Mouse (Mus musculus): Measurements from ENCODE around the gene Gm7271. TPM values are rescaled to one million over a fixed set of nuclear protein-coding genes. Genes with fewer than 3 reads are reported as not detected.
A peak's percentile ranks its signal among the peaks of the same experiment; 100 is the strongest.

The Gm7271 gene
- polyA plus RNA-seq, 1 experiment: not detected

- Histone ChIP-seq H3K36me3 (ENCODE audit: control insufficient read depth, insufficient read depth) (peaks cover 5% of the 10 kb centered on the region), H3K4me3 (no peak overlapping the region), H3K27me3 (ENCODE audit: control insufficient read depth, insufficient read depth, insufficient read length) (no peaks in the 10 kb centered on the region), H3K79me2 (ENCODE audit: control insufficient read depth, insufficient read depth) (peaks cover 17% of the 10 kb centered on the region), H3K4me2 (ENCODE audit: low read depth) (peak overlapping the region; percentile 8), H3ac (ENCODE audit: control insufficient read depth, insufficient read length) (no peak overlapping the region)
- TF ChIP-seq MYOD1 (IDR thresholded peaks at IDR 0.05; ENCODE audit: control insufficient read depth in 1 of 3, insufficient read length in 2 of 3, low read depth in 2 of 3) (peak in 2 of 3 experiments; percentile 33 to 67), USF1 (IDR thresholded peaks at IDR 0.05; ENCODE audit: low read depth) (no peak), POLR2A (IDR thresholded peaks at IDR 0.05; ENCODE audit: insufficient read length, low read depth) (no peak), TCF3 (IDR thresholded peaks at IDR 0.05; ENCODE audit: insufficient read length, low read depth) (no peak), REST (IDR thresholded peaks at IDR 0.05; ENCODE audit: insufficient read depth, insufficient read length) (no peak), MAX (IDR thresholded peaks at IDR 0.05; ENCODE audit: low read depth) (no peak), TCF12 (IDR thresholded peaks at IDR 0.05; ENCODE audit: insufficient read depth, poor library complexity, severe bottlenecking) (no peak)
These were observed 49.3 kb downstream of the Gm7271 start for GRCm38 (mm10) chr5:76533186-76533585.

GRCm38 (mm10) chr5:76536231-76536630, 52.4 kb downstream of the Gm7271 start:
- peaks cover 5% of the 10 kb centered on the region for H3K36me3 ChIP-seq (ENCODE audit: control insufficient read depth, insufficient read depth)
- H3ac ChIP-seq (ENCODE audit: control insufficient read depth, insufficient read length): no peak overlapping the region
- no peaks in the 10 kb centered on the region for H3K27me3 ChIP-seq (ENCODE audit: control insufficient read depth, insufficient read depth, insufficient read length)
- H3K79me2 ChIP-seq (ENCODE audit: control insufficient read depth, insufficient read depth): peaks cover under 1% of the 10 kb centered on the region
- TF ChIP-seq USF1 (IDR thresholded peaks at IDR 0.05; ENCODE audit: low read depth): no peak
- no peak for TF ChIP-seq REST (IDR thresholded peaks at IDR 0.05; ENCODE audit: insufficient read depth, insufficient read length)
- TF ChIP-seq MAX (IDR thresholded peaks at IDR 0.05; ENCODE audit: low read depth): no peak
- no peak for TF ChIP-seq MYOD1 (IDR thresholded peaks at IDR 0.05; ENCODE audit: control insufficient read depth in 1 of 3, insufficient read length in 2 of 3, low read depth in 2 of 3)
- no peak for TF ChIP-seq POLR2AphosphoS2 (IDR thresholded peaks at IDR 0.05; ENCODE audit: insufficient read length, low read depth)
- TF ChIP-seq POLR2A (IDR thresholded peaks at IDR 0.05; ENCODE audit: insufficient read length, low read depth): no peak
- TF ChIP-seq SRF (IDR thresholded peaks at IDR 0.05; ENCODE audit: control insufficient read depth, insufficient read length, low read depth): no peak
- no peak for TF ChIP-seq TCF12 (IDR thresholded peaks at IDR 0.05; ENCODE audit: insufficient read depth, poor library complexity, severe bottlenecking)
- TF ChIP-seq CEBPB (IDR thresholded peaks at IDR 0.05; ENCODE audit: insufficient read depth, poor library complexity, severe bottlenecking): no peak
- no peak for TF ChIP-seq E2F4 (IDR thresholded peaks at IDR 0.05; ENCODE audit: insufficient read depth)
- no peak for TF ChIP-seq MYOG (IDR thresholded peaks at IDR 0.05; ENCODE audit: control insufficient read depth in 1 of 3, insufficient read depth in 1 of 3, insufficient read length in 2 of 3, low read depth in 2 of 3)
- TF ChIP-seq TCF3 (IDR thresholded peaks at IDR 0.05; ENCODE audit: insufficient read length, low read depth): no peak
- no peak overlapping the region for H3K4me3 ChIP-seq
- H3K4me2 ChIP-seq (ENCODE audit: low read depth): no peak overlapping the region

- peaks cover 5% of the 10 kb centered on the region for H3K36me3 ChIP-seq (ENCODE audit: control insufficient read depth, insufficient read depth)
- no peak for TF ChIP-seq TCF3 (IDR thresholded peaks at IDR 0.05; ENCODE audit: insufficient read length, low read depth)
- TF ChIP-seq E2F4 (IDR thresholded peaks at IDR 0.05; ENCODE audit: insufficient read depth): no peak
- no peaks in the 10 kb centered on the region for H3K79me2 ChIP-seq (ENCODE audit: control insufficient read depth, insufficient read depth)
- no peaks in the 10 kb centered on the region for H3K27me3 ChIP-seq (ENCODE audit: control insufficient read depth, insufficient read depth, insufficient read length)
- H3K4me3 ChIP-seq: no peak overlapping the region
- no peak overlapping the region for H3K4me2 ChIP-seq (ENCODE audit: low read depth)
- no peak overlapping the region for H3ac ChIP-seq (ENCODE audit: control insufficient read depth, insufficient read length)
These were observed 53.7 kb downstream of the Gm7271 start for GRCm38 (mm10) chr5:76537578-76537977.

- Histone ChIP-seq H3ac (ENCODE audit: control insufficient read depth, insufficient read length) (no peak overlapping the region), H3K79me2 (ENCODE audit: control insufficient read depth, insufficient read depth) (no peaks in the 10 kb centered on the region), H3K4me3 (no peak overlapping the region), H3K27me3 (ENCODE audit: control insufficient read depth, insufficient read depth, insufficient read length) (no peaks in the 10 kb centered on the region), H3K4me2 (ENCODE audit: low read depth) (peak overlapping the region; percentile 86), H3K36me3 (ENCODE audit: control insufficient read depth, insufficient read depth) (no peaks in the 10 kb centered on the region)
- TF ChIP-seq USF1 (IDR thresholded peaks at IDR 0.05; ENCODE audit: low read depth): no peak
- no peak for TF ChIP-seq CEBPB (IDR thresholded peaks at IDR 0.05; ENCODE audit: insufficient read depth, poor library complexity, severe bottlenecking)
- TF ChIP-seq POLR2AphosphoS2 (IDR thresholded peaks at IDR 0.05; ENCODE audit: insufficient read length, low read depth): no peak
- TF ChIP-seq MAX (IDR thresholded peaks at IDR 0.05; ENCODE audit: low read depth): no peak
- no peak for TF ChIP-seq TCF12 (IDR thresholded peaks at IDR 0.05; ENCODE audit: insufficient read depth, poor library complexity, severe bottlenecking)
- no peak for TF ChIP-seq MYOD1 (IDR thresholded peaks at IDR 0.05; ENCODE audit: control insufficient read depth in 1 of 3, insufficient read length in 2 of 3, low read depth in 2 of 3)
- TF ChIP-seq E2F4 (IDR thresholded peaks at IDR 0.05; ENCODE audit: insufficient read depth): no peak
- no peak for TF ChIP-seq MYOG (IDR thresholded peaks at IDR 0.05; ENCODE audit: control insufficient read depth in 1 of 3, insufficient read depth in 1 of 3, insufficient read length in 2 of 3, low read depth in 2 of 3)
- TF ChIP-seq REST (IDR thresholded peaks at IDR 0.05; ENCODE audit: insufficient read depth, insufficient read length): no peak
These were observed 56.3 kb downstream of the Gm7271 start for GRCm38 (mm10) chr5:76540181-76540580.

GRCm38 (mm10) chr5:76540842-76541241, 57.0 kb downstream of the Gm7271 start:
- Histone ChIP-seq H3K36me3 (ENCODE audit: control insufficient read depth, insufficient read depth) (no peaks in the 10 kb centered on the region), H3ac (ENCODE audit: control insufficient read depth, insufficient read length) (no peak overlapping the region), H3K27me3 (ENCODE audit: control insufficient read depth, insufficient read depth, insufficient read length) (no peaks in the 10 kb centered on the region), H3K79me2 (ENCODE audit: control insufficient read depth, insufficient read depth) (no peaks in the 10 kb centered on the region), H3K4me2 (ENCODE audit: low read depth) (peak overlapping the region; percentile 86), H3K4me3 (no peak overlapping the region)
- TF ChIP-seq MYOD1 (IDR thresholded peaks at IDR 0.05; ENCODE audit: control insufficient read depth in 1 of 3, insufficient read length in 2 of 3, low read depth in 2 of 3) (no peak), REST (IDR thresholded peaks at IDR 0.05; ENCODE audit: insufficient read depth, insufficient read length) (no peak), CEBPB (IDR thresholded peaks at IDR 0.05; ENCODE audit: insufficient read depth, poor library complexity, severe bottlenecking) (no peak), MAX (IDR thresholded peaks at IDR 0.05; ENCODE audit: low read depth) (no peak), POLR2A (IDR thresholded peaks at IDR 0.05; ENCODE audit: insufficient read length, low read depth) (no peak), MYOG (IDR thresholded peaks at IDR 0.05; ENCODE audit: control insufficient read depth in 1 of 3, insufficient read depth in 1 of 3, insufficient read length in 2 of 3, low read depth in 2 of 3) (no peak), TCF12 (IDR thresholded peaks at IDR 0.05; ENCODE audit: insufficient read depth, poor library complexity, severe bottlenecking) (no peak), USF1 (IDR thresholded peaks at IDR 0.05; ENCODE audit: low read depth) (no peak), TCF3 (IDR thresholded peaks at IDR 0.05; ENCODE audit: insufficient read length, low read depth) (no peak), SRF (IDR thresholded peaks at IDR 0.05; ENCODE audit: control insufficient read depth, insufficient read length, low read depth) (no peak), POLR2AphosphoS2 (IDR thresholded peaks at IDR 0.05; ENCODE audit: insufficient read length, low read depth) (no peak), E2F4 (IDR thresholded peaks at IDR 0.05; ENCODE audit: insufficient read depth) (no peak)

All from myocyte (in vitro differentiated cells).